Mouse (Mus musculus) midbrain, postnatal 0 days (tissue): Measurements from ENCODE around the gene Hist2h2aa1. TPM values are rescaled to one million over a fixed set of nuclear protein-coding genes. Genes with fewer than 3 reads are reported as not detected.

Experiments used
- ATAC-seq: fragments of 200-750 bp; cut with Nextera tagmentation; 2 replicates; pipeline ENCODE4 v1.8.0; 2017; ENCODE audit warnings: moderate number of reproducible peaks, mild to moderate bottlenecking, moderate TSS enrichment, moderate library complexity; ENCODE audit not compliant: low FRiP score
- DNase-seq: peaks from one replicate; pipeline ENCODE4 v3.0.0-alpha.2; 2015; ENCODE audit warnings: low spot score
- H3K27ac ChIP-seq: fragments of 300-500 bp; sonication (generic); 2 replicates; pipeline ENCODE4 v1.5.1; 2014; ENCODE audit warnings: low read depth, mild to moderate bottlenecking, low read length, mixed read lengths
- H3K27me3 ChIP-seq: fragments of 300-500 bp; sonication (generic); 2 replicates; pipeline ENCODE4 v1.6.1; 2014; ENCODE audit warnings: low read length, control low read depth, mixed read lengths; ENCODE audit not compliant: insufficient read depth
- H3K36me3 ChIP-seq: fragments of 300-500 bp; sonication (generic); 2 replicates; pipeline ENCODE4 v1.6.1; 2014; ENCODE audit warnings: low read length, control low read depth, mixed read lengths; ENCODE audit not compliant: insufficient read depth
- H3K4me1 ChIP-seq: fragments of 300-500 bp; sonication (generic); 2 replicates; pipeline ENCODE4 v1.6.1; 2014; ENCODE audit warnings: mild to moderate bottlenecking, control low read depth, antibody characterized with exemption, low read length, mixed read lengths; ENCODE audit not compliant: insufficient read depth
- H3K4me2 ChIP-seq: fragments of 300-500 bp; sonication (generic); 2 replicates; pipeline ENCODE4 v1.6.1; 2014; ENCODE audit warnings: low read depth, mild to moderate bottlenecking, low read length, mixed read lengths; ENCODE audit not compliant: poor library complexity, severe bottlenecking
- H3K4me3 ChIP-seq: fragments of 300-500 bp; sonication (generic); 2 replicates; pipeline ENCODE4 v1.5.1; 2014; ENCODE audit warnings: low read depth, mild to moderate bottlenecking, low read length, moderate library complexity
- H3K9ac ChIP-seq: fragments of 300-500 bp; sonication (generic); replicated peaks from 2 replicates; pipeline ENCODE4 v1.6.1; 2014; ENCODE audit warnings: mild to moderate bottlenecking, low read length, moderate library complexity, mixed read lengths; ENCODE audit not compliant: poor library complexity, severe bottlenecking
- H3K9me3 ChIP-seq: fragments of 300-500 bp; sonication (generic); 2 replicates; pipeline ENCODE4 v1.6.1; 2016; ENCODE audit warnings: low read length, control low read depth
- CTCF ChIP-seq: IDR thresholded peaks from 2 replicates; pipeline ENCODE4 v1.5.1; 2016; ENCODE audit warnings: antibody characterized with exemption, mild to moderate bottlenecking
- WGBS: fragments of 180-500 bp; shearing (Covaris S2); extraction: QIAGEN DNeasy Blood & Tissue Kit; methylation state at CpG from one replicate; pipeline ENCODE4 v1.1.7; 2014; 5-methylcytosine and 5-hydroxymethylcytosine counted together
- microRNA-seq: library from miRNA; unstranded; fragments of <30 nt; microRNA quantifications from one replicate; pipeline ENCODE4, GENCODE M21; 2016; ENCODE audit warnings: borderline number of aligned reads
- polyA plus RNA-seq: library from polyadenylated mRNA; unstranded; fragments of >200 nt; fragmentation: Nextera tagmentation; extraction: Ambion mirVana; gene quantifications from 2 replicates; pipeline ENCODE4 v1.2.1, GENCODE M21; 2015
- total RNA-seq: library from RNA; depleted of rRNA; stranded (reverse); fragments of >200 nt; gene quantifications from 2 replicates; pipeline ENCODE4 v1.2.3, GENCODE M21; 2014; rRNA removed

The Hist2h2aa1 gene
- total and polyA plus RNA-seq, 2 experiments from 2014 or later = 18.8 to 1,113 TPM

- 87% methylated on average over 4 of the region's 4 CpGs for WGBS
- H3K4me3 ChIP-seq = no peak within 1 kb of the TSS
These were observed 48.5 kb downstream of the Hist2h2aa1 start, which contains the start of gene Fcgr1 for GRCm38 (mm10) chr3:96293787-96294186. Gene Fcgr1, minus strand, starts transcription at chr3:96293969.

More at GRCm38 (mm10) chr3:96293787-96294186, 48.5 kb downstream of the Hist2h2aa1 start, which contains the start of gene Fcgr1:
- H3K9ac ChIP-seq = no peak within 1 kb of the TSS
- H3K36me3 ChIP-seq = no peaks in the 10 kb centered on the region
- no peak within 1 kb of the TSS for H3K4me2 ChIP-seq
- no peak within 1 kb of the TSS for H3K27ac ChIP-seq
- no peaks in the 10 kb centered on the region for H3K27me3 ChIP-seq
- no peak for TF ChIP-seq CTCF
- no peak for ATAC-seq
- H3K4me1 ChIP-seq = no peaks in the 10 kb centered on the region
- no peaks in the 10 kb centered on the region for H3K9me3 ChIP-seq
- DNase-seq = no peak

Small RNA genes lying within 50 kb of the gene (microRNA-seq; reads per million reads assigned to microRNA genes)
- gene Gm44492 (not detected), gene Gm47311 (not detected), gene Gm47313 (not detected)

Other genes starting within 250 kb of the Hist2h2aa1 start
- gene Plekho1, start 249.5 kb upstream of the Hist2h2aa1 start, total RNA-seq = 52.5 and 62.7 TPM in 2 replicates
- gene Plekho1, start 249.5 kb upstream of the Hist2h2aa1 start, polyA plus RNA-seq = 37.3 and 41.2 TPM in 2 replicates
- gene Vps45, start 187.0 kb upstream of the Hist2h2aa1 start, total RNA-seq = 29.5 and 35.3 TPM in 2 replicates
- 60.6 and 61.1 TPM in 2 replicates for gene Vps45, start 187.0 kb upstream of the Hist2h2aa1 start, polyA plus RNA-seq
- gene Otud7b, start 141.0 kb upstream of the Hist2h2aa1 start, total RNA-seq = 14.3 and 16.3 TPM in 2 replicates
- gene Otud7b, start 141.0 kb upstream of the Hist2h2aa1 start, polyA plus RNA-seq = 5.7 and 7.5 TPM in 2 replicates
- 15.5 and 22.3 TPM in 2 replicates for gene Mtmr11, start 83.5 kb upstream of the Hist2h2aa1 start, total RNA-seq
- gene Mtmr11, start 83.5 kb upstream of the Hist2h2aa1 start, polyA plus RNA-seq = 8.4 and 9.4 TPM in 2 replicates
- 70.3 and 79.1 TPM in 2 replicates for gene Sf3b4, start 73.2 kb upstream of the Hist2h2aa1 start, total RNA-seq
- 156 and 158 TPM in 2 replicates for gene Sf3b4, start 73.2 kb upstream of the Hist2h2aa1 start, polyA plus RNA-seq
- gene Sv2a, start 64.3 kb upstream of the Hist2h2aa1 start, total RNA-seq = 157 and 160 TPM in 2 replicates
- gene Sv2a, start 64.3 kb upstream of the Hist2h2aa1 start, polyA plus RNA-seq = 167 and 176 TPM in 2 replicates
- 29.5 and 36.8 TPM in 2 replicates for gene Bola1, start 25.8 kb upstream of the Hist2h2aa1 start, total RNA-seq
- gene Bola1, start 25.8 kb upstream of the Hist2h2aa1 start, polyA plus RNA-seq = 54.6 and 58.1 TPM in 2 replicates
- 134 and 144 TPM in 2 replicates for gene Hist2h2ab, start 25.6 kb upstream of the Hist2h2aa1 start, total RNA-seq
- 1.1 TPM in 1 of 2 replicates, not detected in the other for gene Hist2h2ab, start 25.6 kb upstream of the Hist2h2aa1 start, polyA plus RNA-seq
- 271 and 554 TPM in 2 replicates for gene Hist2h2ac, start 24.6 kb upstream of the Hist2h2aa1 start, total RNA-seq
- 1.7 and 1.9 TPM in 2 replicates for gene Hist2h2ac, start 24.6 kb upstream of the Hist2h2aa1 start, polyA plus RNA-seq
- 8.7 and 12.7 TPM in 2 replicates for gene Hist2h2be, start 24.4 kb upstream of the Hist2h2aa1 start, total RNA-seq
- 2.8 and 2.9 TPM in 2 replicates for gene Hist2h2be, start 24.4 kb upstream of the Hist2h2aa1 start, polyA plus RNA-seq
- 67.5 and 182 TPM in 2 replicates for gene Hist2h3c2, start 6.4 kb upstream of the Hist2h2aa1 start, total RNA-seq
- 0.56 and 0.68 TPM in 2 replicates for gene Hist2h3c2, start 6.4 kb upstream of the Hist2h2aa1 start, polyA plus RNA-seq
- gene Hist2h2aa2, start 5.2 kb upstream of the Hist2h2aa1 start, total RNA-seq = 914 and 1,403 TPM in 2 replicates
- gene Hist2h2aa2, start 5.2 kb upstream of the Hist2h2aa1 start, polyA plus RNA-seq = 41.9 and 45.6 TPM in 2 replicates
- gene Hist2h3c1, start 1.2 kb downstream of the Hist2h2aa1 start, total RNA-seq = 2.8 TPM in 1 of 2 replicates, not detected in the other
- 0.11 and 0.32 TPM in 2 replicates for gene Hist2h3c1, start 1.2 kb downstream of the Hist2h2aa1 start, polyA plus RNA-seq
- gene Hist2h4, start 17.8 kb downstream of the Hist2h2aa1 start, total RNA-seq = 109 and 118 TPM in 2 replicates
- 5.3 and 6.1 TPM in 2 replicates for gene Hist2h4, start 17.8 kb downstream of the Hist2h2aa1 start, polyA plus RNA-seq
- 684 and 1,135 TPM in 2 replicates for gene Hist2h3b, start 23.2 kb downstream of the Hist2h2aa1 start, total RNA-seq
- gene Hist2h3b, start 23.2 kb downstream of the Hist2h2aa1 start, polyA plus RNA-seq = 6.2 and 8.3 TPM in 2 replicates
- 162 and 343 TPM in 2 replicates for gene Hist2h2bb, start 24.3 kb downstream of the Hist2h2aa1 start, total RNA-seq
- 1.0 and 1.7 TPM in 2 replicates for gene Hist2h2bb, start 24.3 kb downstream of the Hist2h2aa1 start, polyA plus RNA-seq
- 0.60 and 1.3 TPM in 2 replicates for gene Fcgr1, start 48.5 kb downstream of the Hist2h2aa1 start, total RNA-seq
- gene Fcgr1, start 48.5 kb downstream of the Hist2h2aa1 start, polyA plus RNA-seq = 1.5 TPM in 2 replicates
- gene BC107364, start 206.8 kb downstream of the Hist2h2aa1 start, total RNA-seq = not detected in 2 replicates
- gene BC107364, start 206.8 kb downstream of the Hist2h2aa1 start, polyA plus RNA-seq = not detected in 2 replicates